Mouse (Mus musculus): Measurements from ENCODE around the gene Stard3. TPM values are rescaled to one million over a fixed set of nuclear protein-coding genes. Genes with fewer than 3 reads are reported as not detected.

Stard3 gene
- polyA plus RNA-seq, 1 experiment from 2014 or later, result 45.5 TPM

DNA sequence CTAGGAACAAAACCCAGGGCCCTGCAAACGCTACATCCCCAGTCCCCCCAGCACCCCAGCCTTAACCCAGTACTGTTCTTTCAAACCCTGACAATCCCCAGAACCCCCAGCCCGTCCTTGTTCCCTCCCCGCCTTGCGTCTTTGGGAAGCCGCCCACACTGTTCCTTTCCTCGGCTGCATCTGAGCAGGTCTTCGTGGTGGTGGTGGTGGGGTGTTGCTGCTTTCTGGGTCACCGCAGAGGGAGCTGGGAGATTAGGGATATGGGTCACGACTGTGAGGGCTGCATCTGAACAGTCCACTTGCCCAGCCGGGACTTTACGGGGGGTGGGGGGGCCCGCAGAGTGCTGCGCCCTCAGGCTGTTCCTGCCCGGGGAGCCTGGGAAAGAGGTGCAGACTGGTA is 3.7 kb upstream of the Stard3 start:
- Histone ChIP-seq H3K4me1 (peaks cover 25% of the 10 kb centered on the region), H3K27ac (no peak overlapping the region), H3K9me3 (replicated peaks) (no peaks in the 10 kb centered on the region), H3K4me2 (no peak overlapping the region), H3K4me3 (no peak overlapping the region), H3K9ac (no peak overlapping the region), H3K27me3 (peaks cover 60% of the 10 kb centered on the region), H3K36me3 (ENCODE audit: poor library complexity, severe bottlenecking) (no peaks in the 10 kb centered on the region)
- ATAC-seq, result no peak
- WGBS, result 59% methylated on average over 14 of the region's 14 CpGs

DNA sequence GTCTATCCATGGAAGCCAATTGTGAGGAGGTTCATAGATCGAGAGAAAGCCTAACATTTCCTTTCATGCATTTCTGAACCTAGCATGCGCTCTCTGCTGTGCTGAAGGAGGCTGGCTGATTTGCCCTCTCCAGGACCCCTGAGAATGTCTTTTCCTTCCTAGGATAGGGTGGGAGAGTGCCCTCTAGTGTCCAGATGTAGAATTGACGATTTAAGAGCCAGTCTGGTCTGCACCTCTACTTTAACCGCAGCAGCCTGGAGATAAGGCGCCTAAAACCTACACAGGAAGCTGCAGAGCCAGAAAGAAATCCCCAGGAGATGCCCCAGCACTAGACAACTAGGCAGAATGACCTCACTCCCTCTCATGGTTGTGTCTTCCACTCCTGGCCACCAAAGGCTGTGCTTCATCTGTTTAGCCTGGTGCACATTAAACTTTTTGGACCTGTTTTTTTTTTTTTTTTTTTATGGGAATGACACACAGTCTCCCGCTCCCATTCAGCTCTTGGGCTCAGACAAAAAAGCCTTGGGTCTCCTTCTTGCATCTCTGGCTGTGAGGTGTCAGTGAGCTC is 2.4 kb upstream of the Stard3 start:
- WGBS, result 12% methylated on average over 6 of the region's 6 CpGs
- Histone ChIP-seq H3K4me3 (no peak overlapping the region), H3K9me3 (replicated peaks) (no peaks in the 10 kb centered on the region), H3K36me3 (ENCODE audit: poor library complexity, severe bottlenecking) (no peaks in the 10 kb centered on the region), H3K9ac (no peak overlapping the region), H3K4me1 (peaks cover 38% of the 10 kb centered on the region), H3K4me2 (no peak overlapping the region), H3K27me3 (peaks cover 46% of the 10 kb centered on the region), H3K27ac (no peak overlapping the region)
- no peak for ATAC-seq

DNA sequence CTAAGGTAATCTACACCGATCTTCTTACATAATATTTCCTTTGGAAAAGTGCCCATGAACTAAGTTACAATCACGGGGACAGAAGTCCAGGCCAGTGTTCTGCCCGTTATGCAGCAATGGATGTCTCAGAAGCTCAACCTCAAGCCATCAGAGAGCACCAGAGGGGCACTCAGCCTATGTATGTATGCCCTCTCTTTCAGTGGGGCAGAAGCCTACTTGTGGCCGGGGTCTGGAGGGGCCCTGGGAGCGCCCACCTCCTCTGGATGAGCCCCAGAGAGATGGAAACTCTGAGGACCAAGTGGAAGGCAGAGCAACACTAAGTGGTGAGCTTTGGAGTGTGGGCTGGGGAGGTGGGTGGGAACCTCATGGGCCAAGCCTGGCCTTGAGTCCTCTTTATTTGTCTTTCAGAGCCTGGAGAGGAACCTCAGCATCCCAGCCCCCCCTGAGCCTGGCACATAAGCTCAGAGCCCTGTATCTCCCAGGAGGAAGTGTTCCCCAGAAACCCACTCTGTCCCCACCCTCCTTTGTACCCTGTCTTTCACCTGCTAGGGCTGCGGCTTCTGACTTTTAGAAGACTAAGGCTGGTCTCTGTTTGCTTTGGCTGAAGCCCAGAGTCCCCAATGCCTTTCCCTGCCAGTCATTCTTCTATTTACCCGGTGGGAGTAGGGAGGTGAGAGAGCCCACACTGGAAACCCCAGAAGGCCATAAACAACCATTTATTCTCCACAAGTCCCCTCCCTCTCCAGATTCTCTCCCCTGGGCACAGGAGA is 1.4 kb upstream of the Stard3 start:
- H3K36me3 ChIP-seq (ENCODE audit: poor library complexity, severe bottlenecking), result no peaks in the 10 kb centered on the region
- peaks cover 48% of the 10 kb centered on the region for H3K4me1 ChIP-seq
- no peak overlapping the region for H3K4me2 ChIP-seq
- ATAC-seq, result no peak
- H3K9ac ChIP-seq, result no peak overlapping the region
- H3K27ac ChIP-seq, result no peak overlapping the region
- peaks cover 36% of the 10 kb centered on the region for H3K27me3 ChIP-seq
- H3K9me3 ChIP-seq (replicated peaks), result no peaks in the 10 kb centered on the region
- whole genome bisulfite sequencing, result 82% methylated on average over 7 of the region's 7 CpGs
- H3K4me3 ChIP-seq, result no peak overlapping the region

DNA sequence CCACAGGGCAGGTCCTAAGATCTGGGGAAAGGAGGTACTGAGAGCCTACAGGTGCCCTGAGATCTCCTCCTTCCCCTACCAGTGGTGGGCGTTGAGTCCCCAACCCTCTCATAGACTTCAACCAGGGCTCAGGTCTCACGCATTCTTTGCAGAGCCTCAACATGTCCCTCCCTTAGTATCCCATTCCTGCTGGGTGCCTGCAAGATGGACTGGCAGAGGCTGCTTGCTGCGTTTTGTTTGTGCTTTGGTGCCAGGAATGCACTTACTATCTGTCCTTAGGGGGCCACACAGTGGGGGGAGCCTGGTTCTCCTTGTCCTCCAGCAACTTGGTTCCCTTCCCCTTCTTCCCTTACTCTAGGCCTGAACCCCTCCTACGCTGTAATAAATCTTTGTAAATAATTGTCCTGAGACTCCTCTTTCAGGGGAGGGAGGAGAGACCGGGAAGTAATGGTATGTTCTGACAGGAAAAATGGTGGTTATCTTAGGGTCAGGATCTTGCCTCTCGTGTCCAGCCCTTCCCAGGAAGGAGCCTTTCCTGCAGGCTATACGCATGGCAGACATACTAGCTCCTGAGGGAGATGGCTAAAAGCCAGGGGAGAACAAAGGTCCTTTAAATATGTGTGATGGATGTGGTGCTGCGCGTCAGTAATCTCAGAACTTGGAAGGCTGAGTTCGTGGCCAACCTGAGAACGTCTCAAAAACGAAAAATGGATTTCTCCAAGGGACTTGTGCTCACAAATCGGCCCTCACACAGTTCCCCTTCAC is 590 bp upstream of the Stard3 start:
- WGBS, result 8% methylated on average over 13 of the region's 13 CpGs
- Histone ChIP-seq H3K9ac (peak overlapping the region; percentile 74), H3K36me3 (ENCODE audit: poor library complexity, severe bottlenecking) (no peaks in the 10 kb centered on the region), H3K4me3 (peak overlapping the region; percentile 70), H3K9me3 (replicated peaks) (no peaks in the 10 kb centered on the region), H3K4me2 (peak overlapping the region; percentile 68), H3K4me1 (peaks cover 49% of the 10 kb centered on the region), H3K27me3 (peaks cover 29% of the 10 kb centered on the region), H3K27ac (peak overlapping the region; percentile 45)
- ATAC-seq, result no peak; the same call in 1 of the 2 replicates

DNA sequence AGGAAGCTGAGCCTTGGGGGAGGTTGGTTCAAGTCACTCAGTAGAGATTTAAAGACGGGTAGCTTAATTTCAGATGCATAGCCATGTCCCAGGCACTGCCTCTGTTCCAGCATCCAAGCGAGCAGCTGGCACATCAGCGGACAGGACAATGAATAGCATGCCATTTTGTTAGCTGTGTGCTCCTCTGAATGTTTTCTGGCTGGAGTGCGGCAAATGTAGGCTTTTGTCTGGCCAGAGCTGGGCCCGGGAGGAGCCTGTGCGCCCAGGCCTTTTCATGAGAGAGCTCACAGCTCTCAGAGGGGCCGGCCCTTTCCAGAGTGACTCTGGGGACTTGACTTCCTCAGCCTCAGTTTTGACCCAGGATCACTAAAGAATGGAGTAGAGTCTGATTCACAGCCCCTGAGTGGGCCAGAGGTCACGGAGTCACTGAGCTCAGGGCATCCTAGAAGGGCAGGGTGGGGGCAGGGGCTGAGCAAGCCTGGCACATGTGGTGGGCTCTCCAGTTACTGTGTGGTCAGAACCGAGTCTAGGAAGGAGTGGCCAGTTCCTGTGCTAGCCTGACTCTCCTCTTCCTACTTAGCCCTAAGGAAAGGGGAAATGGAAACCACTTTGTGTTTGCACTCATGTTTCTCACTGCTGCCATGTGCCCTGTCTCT is 2.8 kb downstream of the Stard3 start:
- 48% methylated on average over 9 of the region's 9 CpGs for WGBS
- H3K4me3 ChIP-seq, result no peak overlapping the region
- H3K27ac ChIP-seq, result peak overlapping the region; percentile 41
- H3K4me2 ChIP-seq, result peak overlapping the region; percentile 15; the same call in 1 of the 2 replicates
- no peaks in the 10 kb centered on the region for H3K9me3 ChIP-seq (replicated peaks)
- no peak for ATAC-seq
- peak overlapping the region; percentile 45 for H3K9ac ChIP-seq
- H3K27me3 ChIP-seq, result 0 out of 2 replicates have a peak, but pooled peaks cover 5% of the 10 kb centered on the region
- H3K36me3 ChIP-seq (ENCODE audit: poor library complexity, severe bottlenecking), result peaks cover 5% of the 10 kb centered on the region; the same call in 1 of the 2 replicates
- H3K4me1 ChIP-seq, result peaks cover 43% of the 10 kb centered on the region

DNA sequence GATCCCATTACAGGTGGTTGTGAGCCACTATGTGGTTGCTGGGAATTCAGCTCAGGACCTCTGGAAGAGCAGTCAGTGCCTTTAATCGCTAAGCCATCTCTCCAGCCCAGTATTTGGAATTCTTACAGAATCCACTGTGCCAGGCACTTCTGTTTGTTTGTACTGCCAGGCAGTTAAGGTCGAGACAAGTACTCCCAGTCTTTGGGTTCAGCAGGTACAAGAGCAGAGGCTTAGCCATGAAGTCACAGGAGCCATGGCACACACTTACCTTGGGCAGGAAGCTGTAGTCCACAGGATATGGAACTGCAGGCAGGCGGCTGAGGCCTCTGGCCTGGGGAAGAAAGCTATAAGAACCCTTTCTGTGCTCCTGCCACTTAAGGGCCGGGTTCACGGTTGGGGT is 5.6 kb downstream of the Stard3 start:
- ATAC-seq, result no peak
- H3K27me3 ChIP-seq, result no peaks in the 10 kb centered on the region
- no peak overlapping the region for H3K27ac ChIP-seq
- peaks cover 31% of the 10 kb centered on the region for H3K4me1 ChIP-seq
- H3K9ac ChIP-seq, result no peak overlapping the region
- H3K9me3 ChIP-seq (replicated peaks), result no peaks in the 10 kb centered on the region
- WGBS, result 90% methylated on average over 5 of the region's 5 CpGs
- H3K36me3 ChIP-seq (ENCODE audit: poor library complexity, severe bottlenecking), result peaks cover 7% of the 10 kb centered on the region; the same call in 1 of the 2 replicates
- H3K4me3 ChIP-seq, result no peak overlapping the region
- H3K4me2 ChIP-seq, result no peak overlapping the region

DNA sequence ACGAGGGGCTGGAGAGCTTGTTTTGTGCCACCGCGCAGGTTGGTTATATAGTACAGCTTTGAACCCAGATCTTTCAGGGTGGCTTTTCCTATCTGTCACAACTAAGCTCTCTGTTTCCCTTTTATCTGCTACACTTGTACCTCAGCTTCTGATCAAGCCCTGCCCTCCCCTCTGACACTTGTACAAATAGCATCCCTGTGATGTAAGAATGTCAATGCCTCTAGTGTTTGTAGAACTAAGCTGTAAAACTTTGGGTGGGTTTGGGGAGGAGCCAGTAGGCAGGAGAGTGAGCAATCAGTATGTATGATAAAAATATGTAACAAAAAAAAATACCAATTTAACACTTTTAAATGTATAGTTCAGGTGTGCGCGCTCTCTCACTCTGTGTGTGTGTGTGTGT is 6.2 kb downstream of the Stard3 start:
- no peak for ATAC-seq
- 91% methylated on average over 5 of the region's 5 CpGs for WGBS

DNA sequence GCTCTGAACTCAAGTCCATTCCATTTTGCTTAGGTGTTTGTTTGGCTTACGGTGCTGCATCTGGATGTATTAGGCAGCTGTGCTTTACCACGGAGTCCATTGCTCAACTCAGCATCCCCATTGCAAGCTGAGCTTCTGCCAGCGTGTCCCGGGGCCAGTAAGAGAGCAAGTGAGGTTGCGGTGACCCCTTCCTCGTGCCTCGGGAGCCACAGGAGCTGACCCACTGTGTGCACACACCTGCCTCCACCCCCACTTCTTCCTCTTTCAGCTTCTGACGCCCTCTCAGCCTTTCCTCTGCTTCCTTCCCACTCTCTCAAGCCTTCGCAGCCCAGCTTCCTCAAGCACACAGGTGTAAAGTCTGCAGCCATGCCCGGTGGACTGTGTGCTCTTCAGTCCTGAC is 8.1 kb downstream of the Stard3 start:
- Histone ChIP-seq H3K27ac (no peak overlapping the region), H3K4me3 (no peak overlapping the region), H3K9me3 (replicated peaks) (no peaks in the 10 kb centered on the region), H3K27me3 (no peaks in the 10 kb centered on the region), H3K4me2 (no peak overlapping the region), H3K4me1 (peaks cover 14% of the 10 kb centered on the region), H3K9ac (no peak overlapping the region), H3K36me3 (ENCODE audit: poor library complexity, severe bottlenecking) (peaks cover 7% of the 10 kb centered on the region; the same call in 1 of the 2 replicates)
- 85% methylated on average over 10 of the region's 10 CpGs for WGBS
- no peak for ATAC-seq

More for the DNA sequence above, 6.2 kb downstream of the Stard3 start:
- H3K9ac ChIP-seq, result no peak overlapping the region
- no peak overlapping the region for H3K4me2 ChIP-seq
- H3K9me3 ChIP-seq (replicated peaks), result no peaks in the 10 kb centered on the region
- H3K27me3 ChIP-seq, result no peaks in the 10 kb centered on the region
- no peak overlapping the region for H3K27ac ChIP-seq
- H3K4me3 ChIP-seq, result no peak overlapping the region
- peaks cover 25% of the 10 kb centered on the region for H3K4me1 ChIP-seq
- H3K36me3 ChIP-seq (ENCODE audit: poor library complexity, severe bottlenecking), result peaks cover 7% of the 10 kb centered on the region; the same call in 1 of the 2 replicates

DNA sequence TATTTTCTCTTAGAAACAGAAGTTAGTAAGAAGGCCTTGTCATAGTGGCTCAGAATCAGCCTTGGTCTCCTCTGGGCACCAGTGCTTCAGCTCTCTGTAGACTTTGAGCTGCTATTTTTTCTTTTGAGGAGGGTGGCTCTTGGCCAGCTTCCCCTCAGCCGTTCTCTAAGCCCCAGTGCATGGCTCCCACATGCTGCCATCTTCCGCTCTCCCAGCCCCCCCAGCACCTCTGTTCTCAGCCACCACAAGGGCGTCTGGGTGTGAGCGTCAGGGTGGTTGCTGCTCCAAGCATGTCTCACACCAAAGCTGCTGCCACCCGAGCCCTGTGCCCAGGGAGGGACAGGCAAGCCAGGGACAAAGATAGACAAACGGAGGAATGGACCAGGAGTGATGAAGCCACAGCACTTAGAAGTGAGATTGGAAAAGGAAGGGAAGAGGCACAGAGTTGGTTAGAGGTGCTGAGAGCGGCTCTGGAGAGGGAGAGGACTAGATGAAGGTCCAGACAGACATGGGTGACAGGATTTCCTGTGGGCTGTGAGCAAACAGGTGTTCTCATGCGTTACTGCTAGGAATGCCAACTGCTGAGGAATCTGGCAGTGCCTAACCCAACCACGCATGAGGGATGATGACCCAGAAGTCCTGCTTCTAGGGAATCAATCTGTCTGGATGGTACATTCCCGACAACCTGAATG is 9.1 kb downstream of the Stard3 start:
- whole genome bisulfite sequencing, result 84% methylated on average over 10 of the region's 10 CpGs
- Histone ChIP-seq H3K9ac (no peak overlapping the region), H3K9me3 (replicated peaks) (no peaks in the 10 kb centered on the region), H3K4me2 (no peak overlapping the region), H3K36me3 (ENCODE audit: poor library complexity, severe bottlenecking) (peaks cover 7% of the 10 kb centered on the region; the same call in 1 of the 2 replicates), H3K27me3 (no peaks in the 10 kb centered on the region), H3K4me3 (no peak overlapping the region), H3K4me1 (peaks cover 18% of the 10 kb centered on the region), H3K27ac (0 out of 2 replicates have a peak overlapping the region, but pooled peaks have one; percentile 27)
- ATAC-seq, result no peak

DNA sequence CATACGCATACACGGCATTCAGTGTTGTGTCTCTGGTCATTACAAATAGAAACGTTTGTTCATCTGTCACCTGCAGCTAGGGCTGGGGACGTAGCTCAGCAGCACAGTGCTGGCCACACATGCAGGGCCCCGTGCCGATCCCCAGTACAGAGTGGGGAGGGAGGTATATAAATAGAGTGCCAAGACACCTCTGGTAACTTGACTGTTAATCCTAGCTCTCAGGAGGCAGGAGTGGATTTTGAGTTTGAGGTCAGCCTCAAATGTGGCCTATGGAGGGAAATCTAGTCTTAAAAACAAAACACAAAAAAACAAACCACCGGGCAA is 9.7 kb downstream of the Stard3 start:
- no peak for ATAC-seq
- peaks cover 19% of the 10 kb centered on the region for H3K4me1 ChIP-seq
- peaks cover 7% of the 10 kb centered on the region; the same call in 1 of the 2 replicates for H3K36me3 ChIP-seq (ENCODE audit: poor library complexity, severe bottlenecking)
- no peak overlapping the region for H3K4me2 ChIP-seq
- H3K27me3 ChIP-seq, result no peaks in the 10 kb centered on the region
- H3K27ac ChIP-seq, result no peak overlapping the region
- H3K9ac ChIP-seq, result no peak overlapping the region
- WGBS, result 89% methylated on average over 7 of the region's 7 CpGs
- no peak overlapping the region for H3K4me3 ChIP-seq
- H3K9me3 ChIP-seq (replicated peaks), result no peaks in the 10 kb centered on the region

DNA sequence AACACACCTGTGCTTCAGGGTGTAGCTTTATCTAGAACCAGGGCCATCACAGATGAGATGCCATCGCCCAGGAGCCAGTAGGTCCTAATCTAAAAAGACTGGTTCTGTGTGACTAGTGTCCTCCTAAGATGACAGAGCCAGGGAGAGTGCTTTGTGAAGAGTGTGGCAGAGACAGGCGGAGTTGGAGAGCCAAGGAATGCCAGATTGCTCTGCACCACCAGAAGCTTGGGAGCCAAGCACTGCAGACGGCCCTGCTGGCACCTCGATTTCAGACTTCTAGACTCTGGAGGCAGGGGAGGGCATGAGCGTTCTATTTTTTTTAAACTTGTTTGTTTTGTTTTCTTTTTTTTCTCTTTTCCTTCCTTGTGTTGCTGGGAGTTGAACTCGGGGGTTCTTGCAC is 11.2 kb downstream of the Stard3 start:
- no peaks in the 10 kb centered on the region for H3K9me3 ChIP-seq (replicated peaks)
- H3K4me3 ChIP-seq, result no peak overlapping the region
- no peak overlapping the region; the same call in 1 of the 2 replicates for H3K27ac ChIP-seq
- no peak overlapping the region for H3K4me2 ChIP-seq
- no peaks in the 10 kb centered on the region for H3K27me3 ChIP-seq
- ATAC-seq, result peak; percentile 48; the same call in 1 of the 2 replicates
- WGBS, result 79% methylated on average over 6 of the region's 6 CpGs
- peaks cover 22% of the 10 kb centered on the region for H3K4me1 ChIP-seq
- no peak overlapping the region for H3K9ac ChIP-seq
- peaks cover 7% of the 10 kb centered on the region; the same call in 1 of the 2 replicates for H3K36me3 ChIP-seq (ENCODE audit: poor library complexity, severe bottlenecking)
